Mouse (Mus musculus) thymus, postnatal 14 days (tissue): ENCODE results near the gene Gda.

Experiments
- DNase-seq: peaks from one replicate; pipeline ENCODE4 v3.0.0; 2021

Gda gene

DNA sequence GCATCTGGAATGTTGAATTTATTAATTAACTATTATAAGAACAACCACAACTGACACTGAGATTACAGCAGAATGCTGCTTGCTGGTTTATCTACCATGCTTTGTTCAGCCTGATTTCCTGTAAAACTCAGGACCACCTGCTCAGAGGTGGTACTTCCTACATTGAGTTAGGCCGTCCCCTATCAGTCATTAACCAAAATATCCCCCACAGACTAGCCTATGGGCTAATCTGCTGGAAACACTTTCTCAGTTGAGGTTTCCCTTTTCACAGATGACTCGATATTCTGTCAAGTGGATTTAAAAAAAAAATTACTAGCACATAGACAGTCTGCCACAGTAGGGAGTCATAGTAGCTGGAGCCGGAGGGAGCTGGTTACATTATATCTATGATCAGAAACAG lies 31.5 kb downstream of the Gda start:
- no peak for DNase-seq

- no peak for DNase-seq
Observed at GRCm38 (mm10) chr19:21440841-21441240, 32.4 kb downstream of the Gda start.

DNA sequence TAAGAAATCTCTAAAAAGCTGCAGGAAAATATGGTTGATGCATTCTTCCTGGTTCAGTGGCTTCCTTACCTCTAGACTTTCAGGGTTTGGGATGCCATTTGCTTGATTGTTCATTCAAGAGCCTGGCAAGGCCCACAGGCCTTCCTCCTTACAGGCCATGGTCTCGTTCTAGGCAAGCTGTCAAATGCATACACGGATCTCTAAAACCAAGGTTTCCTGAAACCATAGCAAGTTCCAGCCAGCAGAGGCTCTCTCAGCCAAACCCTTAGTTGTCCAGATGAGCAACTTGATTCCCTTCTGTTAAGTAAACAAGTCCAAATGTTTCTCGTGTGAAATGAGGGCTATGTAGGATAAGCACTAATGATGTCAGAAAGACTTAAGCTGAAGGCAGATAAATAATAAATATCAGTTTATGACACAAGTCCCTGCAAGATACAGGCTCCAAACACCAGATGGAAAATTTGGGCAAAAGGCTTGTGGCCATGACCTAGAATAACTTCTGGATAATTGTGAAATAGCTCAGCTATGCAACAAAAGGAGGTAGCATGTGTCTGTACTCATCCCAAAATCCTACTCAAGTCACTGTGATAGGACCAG lies 34.0 kb downstream of the Gda start:
- no peak for DNase-seq

DNA sequence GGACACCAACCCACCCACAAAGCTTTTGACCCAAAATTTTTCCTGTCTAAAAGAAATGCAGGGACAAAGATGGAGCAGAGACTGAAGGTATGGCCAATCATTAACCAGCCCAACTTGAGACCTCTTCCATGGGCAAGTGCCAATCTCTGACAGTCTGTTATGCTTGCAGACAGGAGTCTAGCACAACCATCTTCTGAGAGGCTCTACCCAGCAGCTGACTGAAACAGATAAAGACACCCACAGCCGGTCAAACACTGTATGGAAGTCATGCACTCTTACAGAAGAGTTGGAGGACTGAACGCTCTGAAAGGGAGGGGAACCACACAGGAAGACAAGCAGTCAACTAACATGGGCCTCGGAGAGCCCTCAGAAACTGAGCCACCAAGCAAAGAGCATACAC lies 36.7 kb downstream of the Gda start:
- DNase-seq: no peak

GRCm38 (mm10) chr19:21433348-21433747 lies 39.9 kb downstream of the Gda start:
- DNase-seq: no peak

DNA sequence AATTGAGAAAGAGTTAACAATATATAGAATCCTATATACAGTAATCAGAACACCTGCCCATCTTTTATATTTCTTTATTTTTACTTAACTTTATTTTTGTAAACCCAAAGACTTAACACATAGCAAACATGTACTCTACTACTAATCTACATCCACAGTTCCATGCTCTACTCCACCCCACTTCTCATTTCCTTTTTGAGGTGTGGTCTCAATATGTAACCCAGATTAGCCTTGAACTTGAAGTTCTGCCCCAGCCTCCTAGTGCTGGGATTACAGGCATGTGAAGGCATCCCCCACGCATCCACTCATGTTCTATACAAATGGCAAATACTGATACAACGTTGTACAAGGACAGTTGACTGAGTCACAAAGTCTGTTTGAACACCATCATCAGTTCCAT lies 40.4 kb downstream of the Gda start:
- no peak for DNase-seq

DNA sequence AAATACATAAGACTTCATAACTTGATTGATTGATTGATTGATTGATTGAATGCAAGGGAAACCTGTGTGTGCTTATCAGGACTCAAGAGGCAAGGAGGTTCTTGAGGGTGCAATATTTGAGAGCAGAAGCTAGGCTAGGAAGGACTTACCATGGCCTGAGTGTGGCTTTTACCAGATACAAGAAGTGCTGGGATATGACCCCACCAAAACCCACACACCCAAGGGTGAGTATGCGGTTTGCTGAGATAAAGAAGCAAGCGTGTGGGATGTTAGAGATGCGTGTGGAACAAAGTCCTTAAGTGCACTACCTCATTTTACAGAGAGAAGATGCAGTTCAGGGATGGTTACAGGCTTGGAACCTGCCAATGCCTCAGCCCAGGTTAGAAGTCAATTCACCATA lies 41.0 kb downstream of the Gda start:
- DNase-seq: no peak

DNA sequence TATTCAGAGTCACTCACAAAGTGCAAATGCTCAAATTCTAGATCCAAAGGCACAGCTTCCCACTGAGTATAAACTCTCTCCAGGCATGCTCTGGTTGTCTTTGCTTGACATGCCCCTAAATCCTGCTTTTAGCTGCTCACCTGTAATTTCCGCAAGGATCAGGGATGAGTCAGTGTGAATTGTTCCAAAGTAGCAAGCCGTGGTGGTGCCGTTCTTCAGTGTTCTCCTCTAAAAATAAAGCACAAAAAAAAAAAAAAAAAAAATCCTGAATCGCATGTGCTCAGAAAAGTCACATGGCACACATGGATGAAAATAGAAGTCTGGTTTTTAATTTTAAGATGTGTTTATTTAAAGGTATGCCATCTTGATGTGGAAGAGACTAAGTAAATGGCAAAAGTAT lies 47.9 kb downstream of the Gda start:
- no peak for DNase-seq

DNA sequence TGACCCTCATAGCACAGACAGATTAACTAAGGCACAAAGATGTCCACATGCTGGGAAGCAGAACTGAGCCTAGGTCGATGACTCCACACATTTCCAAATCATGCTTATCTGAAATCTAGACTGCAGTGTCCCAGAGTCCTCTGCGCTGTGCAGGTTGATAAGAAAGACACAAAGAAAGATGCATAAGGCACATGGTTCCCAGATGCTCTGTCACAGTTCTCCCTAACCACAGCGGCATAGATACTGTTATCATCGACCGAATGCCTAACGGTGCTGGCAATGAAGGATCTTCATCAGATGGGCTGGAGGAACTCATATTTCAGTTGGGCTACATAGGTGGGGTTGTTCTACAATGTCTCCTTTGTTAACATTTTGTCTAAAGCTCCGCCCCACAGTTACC lies 49.5 kb downstream of the Gda start:
- DNase-seq: no peak

DNA sequence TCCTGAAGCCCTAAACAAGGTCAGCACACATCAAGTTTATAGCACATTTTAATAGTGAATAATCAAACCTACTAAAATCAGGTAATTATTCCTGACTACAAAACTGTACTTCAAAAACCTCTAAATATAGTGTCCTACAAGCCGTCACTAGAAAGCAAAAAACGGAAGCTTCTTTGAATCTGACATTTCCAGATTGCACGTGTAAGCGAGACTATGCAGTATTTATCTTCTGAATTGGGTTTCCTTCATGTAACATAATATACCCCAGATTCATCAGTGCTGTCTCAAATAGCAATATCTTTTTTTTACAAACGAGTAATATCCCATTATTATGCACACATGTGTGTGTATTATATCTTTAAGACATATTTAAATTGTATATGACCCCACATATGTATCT lies 54.8 kb downstream of the Gda start:
- DNase-seq: no peak

GRCm38 (mm10) chr19:21415377-21415776 lies 57.9 kb downstream of the Gda start:
- no peak for DNase-seq

DNA sequence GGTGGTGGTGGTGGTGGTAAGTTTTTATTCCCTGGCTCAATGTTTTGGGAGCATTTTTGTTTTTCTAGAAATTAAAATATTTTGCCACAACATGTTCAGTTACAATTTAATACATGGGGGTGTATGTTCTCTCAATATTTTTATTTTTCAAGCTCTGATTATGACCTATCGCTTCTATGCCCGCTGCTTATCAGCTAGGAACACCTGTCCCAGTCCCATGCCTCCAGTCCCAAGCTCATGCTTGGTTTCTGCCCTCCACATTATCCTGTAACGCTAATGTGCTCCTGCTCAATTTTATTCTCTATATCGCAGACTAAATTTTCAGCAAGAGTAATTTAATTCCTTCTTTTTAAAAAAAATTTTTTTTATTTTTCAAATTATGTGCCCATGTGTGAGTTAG lies 64.1 kb downstream of the Gda start:
- no peak for DNase-seq

- DNase-seq: no peak
Observed at GRCm38 (mm10) chr19:21407363-21407762, 65.9 kb downstream of the Gda start.

GRCm38 (mm10) chr19:21397994-21398393 lies 75.3 kb downstream of the Gda start:
- DNase-seq: no peak

GRCm38 (mm10) chr19:21396364-21396763 lies 76.9 kb downstream of the Gda start:
- DNase-seq: no peak

- DNase-seq: no peak
Observed at GRCm38 (mm10) chr19:21390904-21391303, 82.3 kb downstream of the Gda start.

- DNase-seq: no peak
Observed at GRCm38 (mm10) chr19:21386842-21387241, 86.4 kb downstream of the Gda start.

- DNase-seq: no peak
Observed at GRCm38 (mm10) chr19:21384231-21384630, 89.0 kb downstream of the Gda start.

GRCm38 (mm10) chr19:21383491-21384226 lies 89.6 kb downstream of the Gda start:
- no peak for DNase-seq

GRCm38 (mm10) chr19:21381696-21382095 lies 91.5 kb downstream of the Gda start:
- DNase-seq: no peak

GRCm38 (mm10) chr19:21379195-21379594 lies 94.0 kb downstream of the Gda start:
- no peak for DNase-seq

GRCm38 (mm10) chr19:21376445-21377218 lies 96.6 kb downstream of the Gda start:
- no peak for DNase-seq

DNA sequence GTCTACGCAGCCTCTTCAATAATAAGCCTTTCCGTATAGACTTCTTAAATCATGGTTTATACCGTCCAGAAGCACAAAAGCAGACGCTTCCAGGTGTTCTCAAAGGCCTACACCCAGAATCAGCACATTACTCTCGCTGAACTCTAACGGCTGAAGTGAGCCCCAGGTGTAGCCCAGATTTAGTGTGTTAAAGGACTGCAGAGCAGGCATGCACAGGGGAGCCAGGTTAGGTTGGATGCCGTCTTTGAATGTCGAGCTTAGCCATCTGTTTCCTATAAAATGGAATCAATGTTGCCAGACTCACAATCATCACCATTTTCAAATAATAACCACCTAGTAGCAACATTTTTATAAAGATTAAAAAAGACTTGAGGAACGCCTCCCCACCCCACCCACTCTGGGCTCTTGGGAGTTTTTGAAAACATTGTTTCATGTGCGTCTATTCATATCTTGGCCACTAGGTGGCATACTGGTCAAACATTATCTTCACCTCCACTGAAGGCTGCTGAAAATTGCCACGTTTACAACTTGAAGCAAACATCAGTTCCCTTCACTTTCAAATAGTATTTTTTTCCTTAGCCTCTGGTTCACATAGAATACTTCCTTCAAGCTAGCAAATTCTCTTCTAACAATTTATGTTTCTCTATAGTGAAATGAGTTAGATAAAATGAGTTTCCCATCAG lies 100.0 kb downstream of the Gda start:
- DNase-seq: peak; percentile 30
